Mouse (Mus musculus) c-Kit-positive CD71-positive TER-119-positive erythroid progenitor cells, embryonic 14.5 days (primary cell): ENCODE results near the gene Vmn2r112.
"Not testable (repeated sequence)": the region's sequence is repeated elsewhere in the genome, so short reads cannot be mapped to it uniquely, and the experiment has no call there.

Experiments used
- DNase-seq: peaks from one replicate; pipeline ENCODE4 v3.0.0-alpha.2; 2013; ENCODE audit warnings: low spot score

The Vmn2r112 gene

DNA sequence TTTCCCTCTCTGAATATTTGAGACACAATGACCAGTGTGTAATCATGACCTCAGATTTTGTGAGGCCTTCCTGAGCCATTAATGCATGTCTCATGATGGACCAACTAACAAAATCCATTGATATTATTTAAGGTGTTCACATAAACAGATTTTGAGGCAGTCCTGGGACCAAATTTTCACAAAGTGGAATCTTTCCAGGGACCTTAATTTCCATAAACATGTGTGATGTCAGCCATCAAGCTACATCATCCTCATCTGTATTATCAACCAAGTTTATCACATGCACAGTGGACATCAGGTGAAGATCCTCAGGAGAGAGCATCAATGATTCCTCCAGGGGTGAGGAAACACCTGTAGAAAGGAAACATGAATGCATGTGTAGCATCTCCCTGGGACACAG lies at the start of gene Vmn2r112:
Gene Vmn2r112, plus strand, starts transcription at position 301 of the 400 bp plus-strand sequence.
- DNase-seq, result not testable (repeated sequence)

DNA sequence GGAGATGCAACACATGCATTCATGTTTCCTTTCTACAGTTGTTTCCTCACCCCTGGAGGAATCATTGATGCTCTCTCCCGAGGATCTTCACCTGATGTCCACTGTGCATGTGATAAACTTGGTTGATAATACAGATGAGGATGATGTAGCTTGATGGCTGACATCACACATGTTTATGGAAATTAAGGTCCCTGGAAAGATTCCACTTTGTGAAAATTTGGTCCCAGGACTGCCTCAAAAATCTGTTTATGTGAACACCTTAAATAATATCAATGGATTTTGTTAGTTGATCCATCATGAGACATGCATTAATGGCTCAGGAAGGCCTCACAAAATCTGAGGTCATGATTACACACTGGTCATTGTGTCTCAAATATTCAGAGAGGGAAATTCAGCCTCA lies 27.4 kb upstream of the Vmn2r112 start, which contains the start of gene Vmn2r111:
Gene Vmn2r111, minus strand, starts transcription at position 101 of the 400 bp plus-strand sequence.
- DNase-seq, result not testable (repeated sequence)

DNA sequence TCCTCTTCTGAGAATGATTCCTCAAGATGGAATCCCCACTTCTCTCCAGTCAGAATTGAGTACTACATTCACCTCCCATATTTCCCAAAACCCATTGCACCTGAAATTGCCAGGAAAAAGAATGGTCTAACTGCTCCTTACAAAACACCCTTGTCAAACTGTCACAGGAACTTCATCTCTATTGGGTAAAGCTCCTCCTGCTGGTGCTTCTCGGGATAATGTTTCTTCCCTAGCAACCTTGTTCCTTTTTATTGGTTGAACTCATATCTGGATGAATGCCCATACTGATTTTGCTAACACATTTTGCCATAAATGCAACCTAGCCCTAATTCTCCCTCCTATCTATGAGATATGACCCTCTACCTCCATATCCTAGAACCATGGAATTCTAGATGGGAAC lies 29.9 kb downstream of the Vmn2r112 start:
- DNase-seq, result no peak
